Mouse (Mus musculus): Measurements from ENCODE around the gene H2-Aa. TPM values are rescaled to one million over a fixed set of nuclear protein-coding genes. Genes with fewer than 3 reads are reported as not detected.

H2-Aa gene
- total and polyA plus RNA-seq, 2 experiments from 2014 or later, result 0.14 to 0.73 TPM

DNA sequence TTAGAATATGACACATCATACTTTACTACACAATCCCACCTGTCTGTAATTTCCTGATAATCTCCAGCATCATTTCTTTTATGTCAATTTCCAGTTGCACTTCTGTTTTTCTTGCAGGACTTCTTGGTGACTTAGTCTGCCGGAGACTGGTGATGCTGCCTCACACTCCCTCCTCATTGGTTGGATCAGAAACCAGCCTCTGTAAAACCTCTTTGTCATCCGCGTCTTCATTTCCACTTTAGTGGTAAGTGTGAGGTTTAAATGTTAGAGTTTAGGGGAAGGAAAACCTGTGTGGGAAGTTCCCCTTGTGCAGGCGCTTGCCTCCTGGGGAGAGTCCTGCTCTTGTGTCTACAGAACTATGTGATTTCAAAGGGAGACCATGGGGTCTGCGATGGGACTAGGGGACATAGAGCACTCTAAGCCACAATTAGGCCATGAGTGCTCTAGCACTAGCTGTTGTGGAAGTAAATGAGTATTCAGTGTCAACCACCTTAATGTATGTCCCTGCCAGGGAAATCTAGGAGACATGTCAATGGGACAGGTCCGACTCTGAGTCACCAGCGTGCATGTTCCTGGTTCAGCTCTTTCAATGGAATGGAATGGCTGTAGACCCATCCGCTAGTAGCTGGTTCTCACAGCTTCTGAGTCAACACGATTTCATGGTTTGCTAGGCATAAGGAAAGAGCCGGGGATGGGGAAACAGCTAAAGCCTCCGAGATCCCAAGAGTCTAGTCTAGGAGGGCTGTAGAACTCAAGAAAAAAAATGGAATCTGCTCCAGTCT, 29.8 kb downstream of the H2-Aa start, which contains the start of gene H2-Ab1:
TSS of gene H2-Ab1 (plus strand) at position 96 of the 782 bp plus-strand sequence.
- H3K9me3 ChIP-seq (ENCODE audit: low read length), result no peaks in the 10 kb centered on the region
- H3K4me3 ChIP-seq (ENCODE audit: low read depth, low read length), result no peak within 1 kb of the TSS
- no peaks in the 10 kb centered on the region for H3K4me1 ChIP-seq (ENCODE audit: insufficient read depth)
- H3K27me3 ChIP-seq (ENCODE audit: insufficient read depth, low read length), result 0 out of 2 replicates have a peak, but pooled peaks cover 4% of the 10 kb centered on the region
- H3K36me3 ChIP-seq (ENCODE audit: insufficient read depth), result no peaks in the 10 kb centered on the region
- DNase-seq, result peak; percentile 85
- no peak within 1 kb of the TSS for H3K9ac ChIP-seq
- ATAC-seq, result peak; percentile 76
- 72% methylated on average over 11 of the region's 11 CpGs for WGBS
- no peak within 1 kb of the TSS for H3K4me2 ChIP-seq (ENCODE audit: low read depth)
- no peak within 1 kb of the TSS for H3K27ac ChIP-seq (ENCODE audit: low read depth, low read length)
- no peak for TF ChIP-seq CTCF (IDR thresholded peaks at IDR 0.05; ENCODE audit: low read depth)

DNA sequence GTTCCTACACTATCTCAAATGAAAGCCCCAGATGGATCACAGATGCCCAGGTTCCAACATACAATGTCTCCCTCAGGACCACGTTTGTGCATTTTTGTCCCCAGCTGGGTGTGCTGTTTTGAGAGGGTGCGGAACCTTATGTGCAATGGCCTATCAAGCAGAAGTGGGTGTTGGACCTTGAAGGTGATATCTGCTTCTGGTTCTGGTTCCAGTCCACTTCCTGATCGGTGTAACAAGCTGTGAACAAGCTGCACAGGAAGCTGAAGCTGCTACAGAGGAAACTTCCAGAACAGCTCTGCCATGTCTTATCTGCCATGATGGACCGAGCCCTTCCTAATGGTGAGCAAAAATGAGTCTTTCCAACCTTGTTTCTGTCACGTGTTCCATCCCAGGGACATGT, 31.1 kb downstream of the H2-Aa start:
- no peak for ATAC-seq
- 88% methylated on average over 5 of the region's 5 CpGs for WGBS

DNA sequence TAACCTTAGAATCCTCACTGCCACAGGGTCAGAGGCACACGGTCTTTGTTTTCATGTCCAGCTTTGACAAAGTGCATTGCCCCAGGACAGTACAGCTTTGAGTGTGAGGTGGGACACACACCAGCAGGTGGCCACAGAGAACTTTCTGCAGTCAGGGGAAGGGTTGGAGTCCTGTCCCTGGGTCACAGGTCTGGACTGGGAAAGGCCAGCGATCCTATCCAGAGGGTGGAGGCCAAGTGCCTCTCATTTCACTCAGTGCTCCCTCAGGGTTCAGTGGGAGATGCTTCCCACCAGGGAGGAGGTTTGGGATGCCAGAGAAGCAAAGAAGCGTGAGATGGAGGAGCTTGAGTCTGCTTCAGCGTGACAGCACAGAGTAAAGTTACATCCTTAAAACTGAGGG, 36.0 kb downstream of the H2-Aa start:
- no peaks in the 10 kb centered on the region for H3K27me3 ChIP-seq (ENCODE audit: insufficient read depth, low read length)
- DNase-seq, result no peak
- H3K9me3 ChIP-seq (ENCODE audit: low read length), result no peaks in the 10 kb centered on the region
- H3K4me2 ChIP-seq (ENCODE audit: low read depth), result no peak overlapping the region
- H3K36me3 ChIP-seq (ENCODE audit: insufficient read depth), result no peaks in the 10 kb centered on the region
- H3K4me3 ChIP-seq (ENCODE audit: low read depth, low read length), result no peak overlapping the region
- peak; percentile 19; the same call in 1 of the 2 replicates for TF ChIP-seq CTCF (IDR thresholded peaks at IDR 0.05; ENCODE audit: low read depth)
- 53% methylated on average over 4 of the region's 4 CpGs for WGBS
- no peak for ATAC-seq
- no peak overlapping the region for H3K9ac ChIP-seq
- no peak overlapping the region for H3K27ac ChIP-seq (ENCODE audit: low read depth, low read length)
- H3K4me1 ChIP-seq (ENCODE audit: insufficient read depth), result no peaks in the 10 kb centered on the region

More for the DNA sequence above, 31.1 kb downstream of the H2-Aa start:
- Histone ChIP-seq H3K27ac (ENCODE audit: low read depth, low read length) (no peak overlapping the region), H3K9me3 (ENCODE audit: low read length) (no peaks in the 10 kb centered on the region), H3K4me2 (ENCODE audit: low read depth) (no peak overlapping the region), H3K27me3 (ENCODE audit: insufficient read depth, low read length) (no peaks in the 10 kb centered on the region), H3K9ac (no peak overlapping the region), H3K4me3 (ENCODE audit: low read depth, low read length) (no peak overlapping the region), H3K4me1 (ENCODE audit: insufficient read depth) (no peaks in the 10 kb centered on the region), H3K36me3 (ENCODE audit: insufficient read depth) (no peaks in the 10 kb centered on the region)
- no peak for DNase-seq
- no peak for TF ChIP-seq CTCF (IDR thresholded peaks at IDR 0.05; ENCODE audit: low read depth)

DNA sequence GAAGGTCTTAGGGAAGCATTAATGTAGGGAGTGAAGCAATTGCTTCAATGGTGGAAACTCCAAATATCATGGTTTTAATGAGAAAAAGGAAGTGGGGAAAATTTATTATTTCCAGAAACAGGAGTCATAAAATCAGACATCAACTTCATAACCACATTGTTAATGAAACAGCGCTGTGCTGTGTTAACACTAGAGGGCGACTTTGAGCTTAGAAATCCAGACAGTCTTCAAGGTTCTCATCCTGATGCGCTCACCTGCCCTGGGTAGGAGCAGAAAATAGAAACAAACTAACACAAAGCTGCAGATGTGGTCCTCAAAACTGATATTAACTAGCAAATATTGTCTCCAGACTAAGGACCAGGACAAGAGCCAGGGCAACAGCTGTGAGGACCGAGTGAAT, 37.7 kb downstream of the H2-Aa start:
- 15% methylated on average over 4 of the region's 4 CpGs for WGBS
- TF ChIP-seq CTCF (IDR thresholded peaks at IDR 0.05; ENCODE audit: low read depth), result peak; percentile 85
- DNase-seq (peak; percentile 79), ATAC-seq (peak; percentile 66; the same call in 1 of the 2 replicates)
- Histone ChIP-seq H3K9ac (no peak overlapping the region), H3K27me3 (ENCODE audit: insufficient read depth, low read length) (no peaks in the 10 kb centered on the region), H3K27ac (ENCODE audit: low read depth, low read length) (no peak overlapping the region), H3K4me1 (ENCODE audit: insufficient read depth) (no peaks in the 10 kb centered on the region), H3K36me3 (ENCODE audit: insufficient read depth) (no peaks in the 10 kb centered on the region), H3K9me3 (ENCODE audit: low read length) (no peaks in the 10 kb centered on the region), H3K4me2 (ENCODE audit: low read depth) (no peak overlapping the region), H3K4me3 (ENCODE audit: low read depth, low read length) (no peak overlapping the region)

DNA sequence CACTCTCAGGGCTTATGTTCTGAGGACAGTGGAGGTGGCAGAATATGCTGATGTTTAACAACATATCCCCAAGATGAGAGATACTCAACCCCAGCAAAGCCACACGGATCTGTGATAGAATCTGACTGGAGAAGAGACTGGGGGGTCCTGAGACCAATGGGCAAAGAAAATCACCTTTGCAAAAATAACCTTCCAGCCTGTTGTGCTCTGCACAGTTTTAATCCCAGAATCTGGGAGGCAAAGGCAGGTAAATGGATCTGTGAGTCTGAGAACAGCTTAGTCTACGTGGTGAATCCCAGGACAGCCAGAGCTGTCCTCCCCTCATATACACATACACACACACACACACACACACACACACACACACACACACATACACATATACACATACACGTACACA, 38.3 kb downstream of the H2-Aa start:
- Histone ChIP-seq H3K9me3 (ENCODE audit: low read length) (no peaks in the 10 kb centered on the region), H3K4me1 (ENCODE audit: insufficient read depth) (no peaks in the 10 kb centered on the region), H3K4me3 (ENCODE audit: low read depth, low read length) (no peak overlapping the region), H3K27ac (ENCODE audit: low read depth, low read length) (no peak overlapping the region), H3K27me3 (ENCODE audit: insufficient read depth, low read length) (no peaks in the 10 kb centered on the region), H3K9ac (no peak overlapping the region), H3K4me2 (ENCODE audit: low read depth) (no peak overlapping the region), H3K36me3 (ENCODE audit: insufficient read depth) (no peaks in the 10 kb centered on the region)
- 56% methylated on average over 3 of the region's 3 CpGs for WGBS
- DNase-seq (no peak), ATAC-seq (no peak)
- TF ChIP-seq CTCF (IDR thresholded peaks at IDR 0.05; ENCODE audit: low read depth), result no peak

DNA sequence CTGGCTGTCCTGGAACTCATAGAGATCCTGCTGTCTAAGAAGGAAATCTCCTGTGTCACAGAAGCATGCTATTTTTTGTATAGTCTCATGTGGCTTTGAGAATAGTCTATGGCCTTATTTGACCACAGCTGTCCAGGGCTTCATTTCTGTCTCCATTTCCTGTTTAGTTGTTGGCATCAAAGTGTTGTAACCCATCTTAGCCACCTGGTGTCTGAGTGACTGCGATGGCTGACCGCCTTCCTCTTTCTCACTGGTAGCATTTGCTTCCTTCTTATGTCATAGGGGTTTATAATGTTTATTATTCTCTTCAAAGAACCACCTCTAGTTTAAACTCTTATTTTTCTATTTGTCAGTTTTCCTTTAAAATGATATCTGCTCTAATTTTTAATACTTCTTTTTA, 38.9 kb downstream of the H2-Aa start:
- no peak for DNase-seq
- no peak overlapping the region for H3K4me3 ChIP-seq (ENCODE audit: low read depth, low read length)
- TF ChIP-seq CTCF (IDR thresholded peaks at IDR 0.05; ENCODE audit: low read depth), result no peak
- no peaks in the 10 kb centered on the region for H3K4me1 ChIP-seq (ENCODE audit: insufficient read depth)
- no peaks in the 10 kb centered on the region for H3K27me3 ChIP-seq (ENCODE audit: insufficient read depth, low read length)
- ATAC-seq, result no peak
- H3K9ac ChIP-seq, result no peak overlapping the region
- no peak overlapping the region for H3K4me2 ChIP-seq (ENCODE audit: low read depth)
- WGBS, result 70% methylated on average over 2 of the region's 2 CpGs
- H3K27ac ChIP-seq (ENCODE audit: low read depth, low read length), result no peak overlapping the region
- H3K9me3 ChIP-seq (ENCODE audit: low read length), result no peaks in the 10 kb centered on the region
- H3K36me3 ChIP-seq (ENCODE audit: insufficient read depth), result no peaks in the 10 kb centered on the region

DNA sequence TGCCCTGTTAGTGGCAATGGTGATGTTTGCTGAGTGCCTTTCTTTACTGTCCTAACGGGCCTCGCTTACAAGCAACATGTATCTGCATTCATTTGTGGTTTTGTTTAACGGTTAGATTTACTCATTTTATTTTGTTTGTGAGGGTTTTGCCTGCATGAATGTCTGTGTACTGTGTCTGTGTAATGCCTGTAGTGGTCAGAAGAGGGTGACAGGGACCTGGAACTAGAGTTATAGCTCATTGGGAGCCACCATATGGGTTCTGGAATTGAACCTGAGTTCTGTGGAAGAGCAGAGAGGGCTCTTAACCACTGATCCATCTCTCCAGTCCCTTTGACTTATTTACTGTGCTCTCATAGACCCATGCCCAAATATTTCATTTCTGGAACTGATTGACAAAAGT, 40.6 kb downstream of the H2-Aa start:
- ATAC-seq (no peak), DNase-seq (no peak)

More for the DNA sequence above, 40.6 kb downstream of the H2-Aa start:
- WGBS, result 79% methylated on average over 3 of the region's 3 CpGs
- Histone ChIP-seq H3K9ac (no peak overlapping the region), H3K9me3 (ENCODE audit: low read length) (no peaks in the 10 kb centered on the region), H3K27me3 (ENCODE audit: insufficient read depth, low read length) (no peaks in the 10 kb centered on the region), H3K4me2 (ENCODE audit: low read depth) (no peak overlapping the region), H3K4me3 (ENCODE audit: low read depth, low read length) (no peak overlapping the region), H3K27ac (ENCODE audit: low read depth, low read length) (no peak overlapping the region), H3K36me3 (ENCODE audit: insufficient read depth) (no peaks in the 10 kb centered on the region), H3K4me1 (ENCODE audit: insufficient read depth) (no peaks in the 10 kb centered on the region)
- peak; percentile 61 for TF ChIP-seq CTCF (IDR thresholded peaks at IDR 0.05; ENCODE audit: low read depth)

Measured in forebrain, postnatal 0 days (tissue).